Mouse (Mus musculus): ENCODE data around the gene Vgll4.
"Not testable (repeated sequence)": the region's sequence is repeated elsewhere in the genome, so short reads cannot be mapped to it uniquely, and the experiment has no call there.

Vgll4 gene

DNA sequence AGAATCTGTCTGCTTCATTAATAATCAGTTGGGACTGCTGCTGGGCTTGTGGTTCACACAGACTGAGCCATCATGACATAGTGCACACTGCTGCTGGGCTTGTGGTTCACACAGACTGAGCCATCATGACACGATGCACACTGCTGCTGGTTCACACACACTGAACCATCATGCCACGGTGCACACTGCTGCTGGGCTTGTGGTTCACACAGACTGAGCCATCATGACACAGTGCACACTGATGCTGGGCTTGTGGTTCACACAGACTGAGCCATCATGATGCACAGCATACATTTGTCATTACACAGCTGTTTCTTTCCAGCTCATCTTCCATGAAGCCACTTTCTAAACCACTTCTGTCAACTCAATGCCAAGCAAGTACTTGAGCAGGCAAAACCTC lies 30.1 kb downstream of the Vgll4 start:
- no peak for DNase-seq (ENCODE audit: low spot score in 2 of 2)

- no peak for DNase-seq (ENCODE audit: low spot score in 2 of 2)
These were observed 32.9 kb downstream of the Vgll4 start for GRCm38 (mm10) chr6:114936941-114937313.

- peak in 1 of 2 experiments; percentile 66 for DNase-seq (ENCODE audit: low spot score in 2 of 2)
These were observed 33.4 kb downstream of the Vgll4 start for GRCm38 (mm10) chr6:114936297-114936940.

DNA sequence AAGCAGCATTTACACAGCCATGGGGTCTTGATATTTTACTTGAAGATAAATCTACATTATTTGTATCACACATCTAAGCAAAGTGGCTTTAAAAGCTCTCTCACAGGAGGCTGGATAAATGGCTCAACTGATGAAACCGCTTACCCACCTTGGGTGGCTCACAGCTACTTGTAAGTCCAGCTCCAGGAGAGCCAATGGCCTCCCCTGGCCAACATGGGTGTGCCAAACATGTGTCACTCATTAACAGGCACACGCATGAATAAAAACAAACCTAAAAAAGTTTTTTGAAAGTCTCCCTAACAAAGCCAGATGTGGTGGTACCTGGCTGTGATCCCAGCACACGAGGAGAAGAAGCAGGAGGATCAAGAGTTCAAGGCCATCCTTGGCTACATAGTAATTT lies 34.4 kb downstream of the Vgll4 start:
- no peak for DNase-seq (ENCODE audit: low spot score in 2 of 2)

DNA sequence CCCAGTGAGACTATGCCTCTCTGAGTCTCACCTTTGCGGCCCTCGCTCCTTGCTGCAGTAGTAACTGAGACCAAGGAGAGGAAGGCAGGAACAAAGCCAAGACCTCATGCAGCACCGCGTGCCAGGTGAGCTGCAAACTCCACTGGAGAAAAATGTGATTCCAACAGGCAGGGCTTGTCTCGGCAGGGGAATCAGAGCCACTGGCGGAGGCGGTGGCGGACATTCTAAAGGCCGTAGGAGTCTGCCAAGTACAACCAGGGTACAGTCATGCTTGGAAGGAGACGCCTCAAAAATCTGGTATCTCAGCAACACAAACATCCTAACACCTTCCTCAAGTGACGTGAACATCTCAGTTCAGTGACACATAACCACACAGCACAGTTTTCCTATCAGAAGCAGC lies 35.7 kb downstream of the Vgll4 start:
- DNase-seq (ENCODE audit: low spot score in 2 of 2) = no peak

DNA sequence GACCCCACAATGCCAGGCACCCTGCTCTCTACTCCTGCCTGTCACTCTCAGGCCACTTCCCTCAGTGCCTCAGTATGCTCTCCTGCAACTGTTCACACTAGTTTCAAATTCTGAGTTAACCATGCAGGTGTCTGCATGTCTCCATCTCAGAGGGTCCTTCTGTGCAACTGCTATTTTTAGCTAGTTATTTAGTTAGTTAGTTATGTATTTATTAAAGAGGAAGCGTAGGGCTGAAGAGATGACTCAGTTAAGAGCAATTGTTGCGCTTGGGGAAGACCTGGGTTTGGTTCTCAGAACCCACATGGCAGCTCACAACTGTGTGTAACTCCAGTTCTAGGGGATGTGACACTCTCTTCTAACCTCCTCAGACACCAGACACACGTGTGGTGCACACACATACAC lies 36.8 kb downstream of the Vgll4 start:
- no peak for DNase-seq (ENCODE audit: low spot score in 2 of 2)

DNA sequence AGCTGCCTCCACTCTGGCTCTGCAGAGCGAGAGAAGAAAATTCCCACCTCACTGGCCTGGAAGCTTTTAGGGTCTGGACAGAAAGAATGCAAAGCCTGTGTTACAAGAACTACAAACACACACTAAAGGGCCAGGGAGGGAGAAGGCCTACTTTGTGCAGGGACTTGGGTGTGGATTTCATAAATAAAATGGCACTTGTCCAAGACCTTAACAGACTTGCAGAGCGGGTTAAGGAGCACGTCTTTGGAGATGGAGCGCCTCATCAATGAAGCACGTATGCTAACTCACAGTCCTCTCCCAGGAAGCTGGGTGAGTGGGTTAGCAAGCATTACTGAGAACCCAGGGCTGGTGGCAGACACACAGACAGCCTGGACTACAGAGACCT lies 37.7 kb downstream of the Vgll4 start:
- DNase-seq (ENCODE audit: low spot score in 2 of 2) = no peak

GRCm38 (mm10) chr6:114931212-114932115 lies 38.3 kb downstream of the Vgll4 start:
- DNase-seq (ENCODE audit: low spot score in 2 of 2) = no peak

- no peak for DNase-seq (ENCODE audit: low spot score in 2 of 2)
These were observed 39.1 kb downstream of the Vgll4 start for GRCm38 (mm10) chr6:114930646-114931045.

DNA sequence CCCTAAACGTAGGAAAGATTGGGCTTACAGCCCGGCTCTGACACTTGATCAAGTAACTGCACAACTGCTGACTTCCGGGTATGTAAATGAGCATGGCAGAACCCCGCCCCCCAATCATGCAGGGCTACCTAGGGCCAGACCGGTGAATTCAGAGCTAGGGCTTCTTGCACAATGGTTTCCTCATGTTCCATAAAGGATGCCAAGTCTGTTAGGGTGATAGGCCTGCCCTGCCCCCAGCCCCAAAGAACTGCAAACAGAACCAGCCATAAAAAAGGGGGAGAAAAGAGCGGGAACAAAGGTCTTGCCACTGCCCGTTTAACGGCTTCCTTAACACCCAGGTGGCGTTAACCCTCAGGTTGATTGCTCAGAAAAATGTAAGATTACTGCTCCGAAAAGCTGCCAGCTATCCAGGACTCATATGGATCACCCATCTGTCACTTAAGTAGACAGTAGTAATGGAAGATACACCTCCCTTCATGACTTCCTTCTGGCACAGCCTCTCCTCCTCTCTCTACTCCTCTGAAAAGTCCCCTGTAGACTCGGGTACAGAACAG lies 39.7 kb downstream of the Vgll4 start:
- DNase-seq (ENCODE audit: low spot score in 2 of 2) = no peak

GRCm38 (mm10) chr6:114929346-114929745 lies 40.4 kb downstream of the Vgll4 start:
- DNase-seq (ENCODE audit: low spot score in 2 of 2) = peak in 1 of 2 experiments; percentile 55

DNA sequence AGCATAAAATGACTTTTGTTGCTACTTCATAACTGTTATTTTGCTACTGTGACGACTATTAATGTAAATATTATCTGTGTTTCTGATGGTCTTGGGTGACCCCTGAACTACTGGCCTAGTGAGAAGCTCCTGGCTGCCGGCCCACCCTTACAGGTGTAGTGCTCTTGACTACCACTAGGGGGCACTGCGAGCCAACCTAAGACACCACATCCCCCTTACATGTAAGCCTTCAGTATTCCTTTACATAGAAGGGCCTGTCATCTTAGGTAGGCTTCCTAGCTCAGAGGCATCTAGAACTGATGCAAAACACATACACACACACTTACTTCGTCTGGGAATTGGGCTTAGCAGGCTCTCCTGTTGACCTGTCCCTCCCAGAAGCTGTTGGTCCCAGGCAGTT lies 41.3 kb downstream of the Vgll4 start:
- DNase-seq (ENCODE audit: low spot score in 2 of 2) = peak; percentile 64 to 82

- no peak for DNase-seq (ENCODE audit: low spot score in 2 of 2)
These were observed 42.4 kb downstream of the Vgll4 start for GRCm38 (mm10) chr6:114927400-114927799.

- DNase-seq (ENCODE audit: low spot score in 2 of 2) = no peak
These were observed 43.2 kb downstream of the Vgll4 start for GRCm38 (mm10) chr6:114926369-114927157.

- no peak for DNase-seq (ENCODE audit: low spot score in 2 of 2)
These were observed 44.6 kb downstream of the Vgll4 start for GRCm38 (mm10) chr6:114925196-114925595.

- not testable (repeated sequence) for DNase-seq (ENCODE audit: low spot score in 2 of 2)
These were observed 47.3 kb downstream of the Vgll4 start for GRCm38 (mm10) chr6:114922355-114923096.

DNA sequence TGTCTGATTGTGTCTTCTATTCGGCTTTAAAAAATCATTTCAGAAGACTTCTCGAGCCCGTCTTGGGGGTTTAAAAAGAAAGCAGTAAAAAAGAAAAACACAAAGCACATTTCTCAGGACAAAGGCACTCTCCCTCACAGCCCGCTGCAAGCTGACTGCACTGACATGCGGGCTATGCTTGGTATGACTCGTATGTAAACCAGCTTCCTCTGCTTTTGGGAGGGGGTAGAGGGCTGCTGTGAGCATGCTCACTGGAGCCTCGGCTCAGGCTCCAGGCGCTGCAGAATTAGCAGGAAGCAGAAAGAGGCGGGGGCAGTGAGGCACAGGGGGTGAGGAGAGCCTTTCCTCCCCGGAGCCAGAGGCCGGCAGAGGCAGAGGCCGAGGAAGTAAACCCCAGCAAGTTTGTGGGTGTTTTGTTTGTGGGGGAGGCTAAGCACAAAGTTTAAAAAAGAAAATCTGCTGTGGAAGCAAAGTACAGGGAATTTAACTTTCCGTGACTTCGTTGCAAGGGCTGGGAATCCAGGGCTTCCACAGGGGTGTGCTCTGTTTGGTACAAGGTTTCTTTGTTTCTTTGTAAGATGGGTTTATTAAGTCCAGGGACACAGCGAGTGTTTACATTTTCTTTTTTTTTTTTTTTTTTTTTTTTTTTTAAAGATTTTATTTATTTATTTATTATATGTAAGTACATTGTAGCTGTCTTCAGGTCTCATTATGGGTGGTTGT lies 48.0 kb downstream of the Vgll4 start:
- DNase-seq (ENCODE audit: low spot score in 2 of 2) = peak; percentile 72 to 77

DNA sequence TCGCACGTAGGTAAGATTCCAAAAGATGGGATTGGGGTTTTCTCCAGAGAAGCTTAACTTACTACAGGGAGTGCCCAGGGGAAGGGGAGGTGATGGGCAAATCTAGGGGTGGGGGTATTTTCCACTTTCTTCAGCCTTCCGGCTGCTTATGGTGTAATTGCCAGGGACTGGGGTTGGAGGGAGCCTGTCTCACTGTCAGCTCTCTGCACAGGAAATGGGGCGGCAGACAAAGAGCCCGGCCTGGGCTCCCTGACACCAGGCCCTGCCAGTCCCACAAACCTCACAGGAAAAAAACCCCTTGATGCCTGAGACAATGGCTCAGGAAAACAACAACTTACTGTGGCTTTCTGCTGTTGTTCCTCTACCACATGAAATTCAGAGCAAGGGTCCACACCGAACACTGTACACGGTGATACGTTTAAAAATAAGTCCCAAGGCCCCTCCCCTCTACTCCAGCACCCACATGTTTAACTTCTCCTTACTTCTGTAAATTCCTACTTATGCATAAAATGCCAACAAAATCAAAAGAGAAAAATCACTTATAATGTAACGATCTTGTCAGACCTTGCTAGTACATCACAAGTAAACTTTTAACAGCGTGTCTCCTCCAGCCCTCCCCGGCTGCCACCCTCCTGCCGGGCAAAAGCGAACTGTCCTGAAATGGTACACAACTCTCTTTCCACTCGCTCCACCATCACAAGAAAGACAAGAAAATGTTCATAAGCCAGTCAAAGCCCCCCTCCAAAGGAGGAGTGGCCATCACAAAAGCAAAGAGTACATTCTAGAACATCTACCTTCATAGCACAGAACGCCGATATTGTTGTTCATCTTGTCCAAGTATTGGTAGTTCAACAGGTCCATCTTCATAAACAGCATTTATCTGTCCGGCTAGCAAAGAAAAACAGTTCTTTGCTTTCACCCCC lies 49.0 kb downstream of the Vgll4 start:
- DNase-seq (ENCODE audit: low spot score in 2 of 2) = no peak

GRCm38 (mm10) chr6:114919670-114920313 lies 50.0 kb downstream of the Vgll4 start:
- DNase-seq (ENCODE audit: low spot score in 2 of 2) = no peak
